Mouse (Mus musculus): Measurements from ENCODE around the gene Tpcn1. TPM values are rescaled to one million over a fixed set of nuclear protein-coding genes. Genes with fewer than 3 reads are reported as not detected.

The Tpcn1 gene
- polyA plus RNA-seq, 1 experiment from 2014 or later, result 18.1 TPM

GRCm38 (mm10) chr5:120587940-120588568, 419 bp downstream of the Tpcn1 start:
- peak overlapping the region; percentile 93 for H3K4me2 ChIP-seq
- ATAC-seq (ENCODE audit: low FRiP score, low read depth), result no peak
- peak overlapping the region; percentile 74 for H3K27ac ChIP-seq (replicated peaks)
- H3K4me3 ChIP-seq, result peak overlapping the region; percentile 73
- no peaks in the 10 kb centered on the region for H3K27me3 ChIP-seq
- H3K9ac ChIP-seq, result peak overlapping the region; percentile 79
- 2% methylated on average over 24 of the region's 29 CpGs for WGBS
- 0 out of 2 replicates have a peak, but pooled peaks cover 8% of the 10 kb centered on the region for H3K36me3 ChIP-seq
- H3K9me3 ChIP-seq, result no peaks in the 10 kb centered on the region
- peaks cover 31% of the 10 kb centered on the region for H3K4me1 ChIP-seq (replicated peaks)

- 35% methylated on average over 9 of the region's 9 CpGs for WGBS
Observed at GRCm38 (mm10) chr5:120587616-120587926, 902 bp downstream of the Tpcn1 start.

GRCm38 (mm10) chr5:120586741-120587615, 1.5 kb downstream of the Tpcn1 start:
- no peaks in the 10 kb centered on the region for H3K27me3 ChIP-seq
- H3K4me1 ChIP-seq (replicated peaks), result peaks cover 31% of the 10 kb centered on the region
- peak overlapping the region; percentile 74 for H3K27ac ChIP-seq (replicated peaks)
- peak overlapping the region; percentile 93 for H3K4me2 ChIP-seq
- no peaks in the 10 kb centered on the region for H3K9me3 ChIP-seq
- 0 out of 2 replicates have a peak, but pooled peaks cover 8% of the 10 kb centered on the region for H3K36me3 ChIP-seq
- peak overlapping the region; percentile 79; the same call in 1 of the 2 replicates for H3K9ac ChIP-seq
- WGBS, result 12% methylated on average over 17 of the region's 17 CpGs
- H3K4me3 ChIP-seq, result peak overlapping the region; percentile 73
- no peak for ATAC-seq (ENCODE audit: low FRiP score, low read depth)

More at GRCm38 (mm10) chr5:120587616-120587926, 902 bp downstream of the Tpcn1 start:
- Histone ChIP-seq H3K4me2 (peak overlapping the region; percentile 93), H3K27me3 (no peaks in the 10 kb centered on the region), H3K9me3 (no peaks in the 10 kb centered on the region), H3K9ac (peak overlapping the region; percentile 79), H3K4me1 (replicated peaks) (peaks cover 31% of the 10 kb centered on the region), H3K4me3 (peak overlapping the region; percentile 73), H3K36me3 (0 out of 2 replicates have a peak, but pooled peaks cover 8% of the 10 kb centered on the region), H3K27ac (replicated peaks) (peak overlapping the region; percentile 74)
- ATAC-seq (ENCODE audit: low FRiP score, low read depth), result no peak

GRCm38 (mm10) chr5:120584968-120585367, 3.5 kb downstream of the Tpcn1 start:
- no peak for ATAC-seq (ENCODE audit: low FRiP score, low read depth)
- no peak overlapping the region for H3K9ac ChIP-seq

GRCm38 (mm10) chr5:120583511-120583910, 5.0 kb downstream of the Tpcn1 start:
- Histone ChIP-seq H3K4me3 (no peak overlapping the region), H3K27ac (replicated peaks) (no peak overlapping the region), H3K4me2 (no peak overlapping the region), H3K27me3 (no peaks in the 10 kb centered on the region), H3K4me1 (replicated peaks) (peaks cover 44% of the 10 kb centered on the region), H3K36me3 (0 out of 2 replicates have a peak, but pooled peaks cover 8% of the 10 kb centered on the region), H3K9me3 (no peaks in the 10 kb centered on the region), H3K9ac (no peak overlapping the region)
- no peak for ATAC-seq (ENCODE audit: low FRiP score, low read depth)
- 94% methylated on average over 4 of the region's 4 CpGs for WGBS

More at GRCm38 (mm10) chr5:120584968-120585367, 3.5 kb downstream of the Tpcn1 start:
- Histone ChIP-seq H3K4me3 (no peak overlapping the region), H3K9me3 (no peaks in the 10 kb centered on the region), H3K27me3 (no peaks in the 10 kb centered on the region), H3K27ac (replicated peaks) (no peak overlapping the region), H3K4me1 (replicated peaks) (peaks cover 36% of the 10 kb centered on the region), H3K36me3 (0 out of 2 replicates have a peak, but pooled peaks cover 8% of the 10 kb centered on the region), H3K4me2 (no peak overlapping the region)
- 42% methylated on average over 15 of the region's 15 CpGs for WGBS

GRCm38 (mm10) chr5:120582002-120582401, 6.5 kb downstream of the Tpcn1 start:
- Histone ChIP-seq H3K9me3 (no peaks in the 10 kb centered on the region), H3K4me3 (no peak overlapping the region), H3K36me3 (0 out of 2 replicates have a peak, but pooled peaks cover 8% of the 10 kb centered on the region), H3K9ac (no peak overlapping the region), H3K4me1 (replicated peaks) (peaks cover 39% of the 10 kb centered on the region), H3K27me3 (no peaks in the 10 kb centered on the region), H3K27ac (replicated peaks) (no peak overlapping the region), H3K4me2 (no peak overlapping the region)
- ATAC-seq (ENCODE audit: low FRiP score, low read depth), result no peak
- 76% methylated on average over 9 of the region's 9 CpGs for WGBS

GRCm38 (mm10) chr5:120579898-120580626, 8.4 kb downstream of the Tpcn1 start:
- Histone ChIP-seq H3K9ac (no peak overlapping the region), H3K4me2 (no peak overlapping the region), H3K9me3 (no peaks in the 10 kb centered on the region), H3K4me1 (replicated peaks) (peaks cover 28% of the 10 kb centered on the region), H3K4me3 (no peak overlapping the region), H3K27ac (replicated peaks) (peak overlapping the region; percentile 18; the same call in 1 of the 2 replicates), H3K27me3 (no peaks in the 10 kb centered on the region), H3K36me3 (0 out of 2 replicates have a peak, but pooled peaks cover 8% of the 10 kb centered on the region)
- 71% methylated on average over 26 of the region's 26 CpGs for WGBS
- 0 out of 2 replicates have a peak, but pooled peaks have one; percentile 28 for ATAC-seq (ENCODE audit: low FRiP score, low read depth)

- Histone ChIP-seq H3K27me3 (no peaks in the 10 kb centered on the region), H3K4me1 (replicated peaks) (peaks cover 25% of the 10 kb centered on the region), H3K4me2 (no peak overlapping the region), H3K4me3 (no peak overlapping the region), H3K9ac (no peak overlapping the region), H3K9me3 (no peaks in the 10 kb centered on the region), H3K36me3 (0 out of 2 replicates have a peak, but pooled peaks cover 8% of the 10 kb centered on the region), H3K27ac (replicated peaks) (peak overlapping the region; percentile 52)
- 0 out of 2 replicates have a peak, but pooled peaks have one; percentile 36 for ATAC-seq (ENCODE audit: low FRiP score, low read depth)
- 49% methylated on average over 26 of the region's 26 CpGs for WGBS
Observed at GRCm38 (mm10) chr5:120579211-120579897, 9.1 kb downstream of the Tpcn1 start.

GRCm38 (mm10) chr5:120578504-120579081, 9.9 kb downstream of the Tpcn1 start:
- Histone ChIP-seq H3K4me2 (no peak overlapping the region), H3K36me3 (0 out of 2 replicates have a peak, but pooled peaks cover 2% of the 10 kb centered on the region), H3K9me3 (no peaks in the 10 kb centered on the region), H3K27ac (replicated peaks) (peak overlapping the region; percentile 52), H3K4me1 (replicated peaks) (peaks cover 25% of the 10 kb centered on the region), H3K4me3 (no peak overlapping the region), H3K9ac (no peak overlapping the region), H3K27me3 (no peaks in the 10 kb centered on the region)
- WGBS, result 56% methylated on average over 12 of the region's 12 CpGs
- no peak for ATAC-seq (ENCODE audit: low FRiP score, low read depth)

GRCm38 (mm10) chr5:120577935-120578441, 10.5 kb downstream of the Tpcn1 start:
- Histone ChIP-seq H3K9me3 (no peaks in the 10 kb centered on the region), H3K36me3 (no peaks in the 10 kb centered on the region), H3K4me1 (replicated peaks) (peaks cover 25% of the 10 kb centered on the region), H3K9ac (no peak overlapping the region), H3K4me3 (no peak overlapping the region), H3K27me3 (no peaks in the 10 kb centered on the region), H3K4me2 (no peak overlapping the region), H3K27ac (replicated peaks) (peak overlapping the region; percentile 52; the same call in 1 of the 2 replicates)
- WGBS, result 43% methylated on average over 10 of the region's 10 CpGs
- no peak for ATAC-seq (ENCODE audit: low FRiP score, low read depth)
